Mouse (Mus musculus) liver, adult 2 months (tissue): ENCODE measurements around the gene Pxk.

Experiments used
- CTCF ChIP-seq: fragments of 200-500 bp; IDR thresholded peaks from 2 replicates; pipeline ENCODE4 v1.5.1; 2011; ENCODE audit warnings: low read depth, low read length, control low read depth
- POLR2A ChIP-seq: fragments of 200-500 bp; IDR thresholded peaks from 2 replicates; pipeline ENCODE4 v1.6.1; 2011; ENCODE audit warnings: low read length, control low read depth; ENCODE audit not compliant: insufficient read depth; ENCODE audit errors: extremely low read depth

- no peak for TF ChIP-seq POLR2A
- no peak for TF ChIP-seq CTCF
Observed at GRCm38 (mm10) chr14:8191331-8191965, 93.4 kb downstream of the Pxk start.
